Mouse (Mus musculus): Measurements from ENCODE around the gene Adh1. TPM values are rescaled to one million over a fixed set of nuclear protein-coding genes. Genes with fewer than 3 reads are reported as not detected.

Adh1 gene
- polyA plus RNA-seq (2012; rRNA removed): 25.1 and 63.3 TPM in 2 replicates

DNA sequence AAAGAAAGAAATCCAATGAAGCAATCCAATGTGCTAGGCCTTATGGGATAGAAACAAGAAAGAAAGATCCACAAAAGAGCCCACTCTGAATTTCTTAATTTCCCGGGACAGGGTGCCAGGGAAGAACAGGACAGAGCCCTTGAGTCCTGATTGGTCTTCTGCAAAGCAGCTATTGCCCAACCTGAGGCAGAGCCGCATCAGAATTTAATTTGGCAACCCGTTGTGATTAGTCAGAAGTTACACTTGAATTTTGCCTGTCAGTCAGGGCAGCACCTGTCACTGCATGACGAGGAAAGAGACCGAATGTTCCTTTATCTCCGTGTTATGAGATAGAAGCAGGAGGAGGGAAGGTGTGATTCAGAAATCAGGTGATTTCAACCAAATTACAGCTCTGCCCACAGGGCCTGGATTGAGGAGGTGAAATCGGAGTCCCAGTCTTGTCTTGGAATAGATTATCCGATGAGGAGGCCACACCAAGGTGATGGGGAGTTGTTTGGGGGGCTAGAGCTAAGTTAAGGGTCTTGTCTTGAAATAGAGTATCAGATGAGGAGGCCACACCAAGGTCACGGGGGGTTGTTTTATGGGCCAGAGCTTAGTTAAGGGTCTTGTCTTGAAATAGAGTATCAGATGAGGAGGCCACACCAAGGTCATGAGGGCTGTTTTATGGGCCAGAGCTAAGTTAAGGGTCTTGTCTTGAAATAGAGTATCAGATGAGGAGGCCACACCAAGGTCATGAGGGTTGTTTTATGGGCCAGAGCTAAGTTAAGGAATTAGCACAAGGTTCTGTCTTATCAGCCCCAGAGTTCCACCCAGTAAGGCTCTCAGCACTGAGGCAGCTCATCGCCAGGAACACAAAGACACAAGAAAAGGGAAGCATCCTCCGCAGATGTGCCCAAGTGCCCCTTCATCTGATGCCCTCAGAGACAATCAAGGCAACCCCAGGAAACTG is at the start of gene Adh1:
Adh1 (plus strand) TSS at position 271 of the 949 bp plus-strand sequence.
- DNase-seq (ENCODE audit: low read depth, low spot score): no peak

DNA sequence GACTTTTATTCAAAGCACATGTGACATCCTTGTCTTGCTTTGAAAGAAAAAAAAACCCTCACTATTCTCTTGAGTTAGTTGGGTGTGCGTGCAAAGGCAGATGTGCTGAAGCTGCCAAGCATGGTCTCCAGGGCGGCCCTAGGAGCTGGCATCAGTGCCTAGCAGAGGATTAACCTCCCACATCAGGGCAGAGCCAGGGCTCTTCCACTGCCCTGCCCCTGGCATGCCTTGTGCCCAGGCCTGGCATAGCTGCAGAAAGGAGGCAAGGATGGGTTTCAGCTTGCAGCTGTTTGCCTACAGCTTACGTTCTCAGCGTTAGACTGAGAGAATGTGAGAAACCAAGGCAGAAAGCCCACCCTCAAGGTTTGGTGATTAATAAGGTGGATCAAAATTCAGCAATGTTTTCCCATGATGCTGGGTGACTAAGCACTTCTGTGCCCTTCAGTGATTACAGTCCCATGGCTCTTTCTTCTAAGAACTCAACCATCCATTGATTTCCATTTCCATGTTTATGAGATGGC is 48.3 kb upstream of the Adh1 start:
- 93% methylated on average over 4 of the region's 4 CpGs for WGBS
- DNase-seq (ENCODE audit: low read depth, low spot score): no peak

More for the DNA sequence above, at the start of gene Adh1:
- 76% methylated on average over 11 of the region's 11 CpGs for WGBS

GRCm38 (mm10) chr3:138215395-138215989 is 45.3 kb upstream of the Adh1 start:
- WGBS: 74% methylated on average over 11 of the region's 11 CpGs
- no peak for DNase-seq (ENCODE audit: low read depth, low spot score)

- no peak for DNase-seq (ENCODE audit: low read depth, low spot score)
- 73% methylated on average over 8 of the region's 8 CpGs for WGBS
Measured at GRCm38 (mm10) chr3:138216091-138216490, 44.7 kb upstream of the Adh1 start.

DNA sequence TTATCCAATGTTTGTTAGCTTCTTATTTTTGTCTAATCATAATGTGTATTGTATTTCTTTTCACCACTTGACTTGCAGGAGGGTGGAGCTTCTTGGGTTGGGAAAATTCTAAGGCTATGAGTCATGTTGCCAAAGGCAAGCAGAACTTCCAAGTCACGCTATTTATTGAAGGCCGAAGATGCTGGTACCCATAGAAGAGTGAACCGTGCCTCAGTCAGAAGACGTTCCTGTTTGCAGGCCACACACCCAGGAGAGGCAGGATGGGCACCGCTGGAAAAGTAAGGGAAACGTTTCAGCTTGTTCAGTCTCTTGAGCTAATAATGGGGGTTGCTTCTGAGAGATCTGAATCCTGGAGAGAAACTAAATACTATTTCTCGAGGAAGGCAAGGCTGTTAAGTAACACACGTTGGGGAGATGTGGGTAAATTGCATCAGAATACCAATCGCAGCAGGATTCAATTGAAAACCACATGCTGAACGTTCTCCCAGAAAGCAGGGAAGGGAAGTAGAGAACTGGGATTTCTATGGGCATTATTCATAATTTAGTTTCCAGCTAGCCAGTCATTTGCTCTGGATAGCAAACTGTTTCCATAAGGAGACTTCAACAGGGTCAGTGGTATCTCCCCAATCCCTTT is 43.0 kb upstream of the Adh1 start, which contains the start of gene Adh7:
Adh7 (plus strand) TSS at position 130 of the 634 bp plus-strand sequence.
- no peak for DNase-seq (ENCODE audit: low read depth, low spot score)
- WGBS: 75% methylated on average over 10 of the region's 10 CpGs

DNA sequence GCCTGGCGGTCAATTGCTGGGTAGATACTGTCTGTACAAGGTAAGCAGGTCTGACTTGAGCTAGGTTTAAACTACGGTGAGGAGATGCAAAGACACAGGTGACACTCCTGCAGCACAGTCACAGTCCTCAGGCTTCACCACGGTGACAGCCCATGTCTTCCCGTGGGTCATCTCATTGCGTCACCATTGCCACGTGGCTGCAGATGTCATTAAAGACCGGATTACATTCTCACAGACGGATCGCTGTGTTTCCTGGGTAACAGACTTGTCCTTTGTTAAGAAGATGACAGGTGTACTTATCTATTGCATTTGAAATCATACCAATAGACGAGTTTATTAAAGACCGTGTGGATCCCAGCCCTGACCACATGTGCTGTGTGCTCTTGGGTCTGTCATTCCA is 39.7 kb upstream of the Adh1 start:
- no peak for DNase-seq (ENCODE audit: low read depth, low spot score)
- 89% methylated on average over 11 of the region's 11 CpGs for WGBS

DNA sequence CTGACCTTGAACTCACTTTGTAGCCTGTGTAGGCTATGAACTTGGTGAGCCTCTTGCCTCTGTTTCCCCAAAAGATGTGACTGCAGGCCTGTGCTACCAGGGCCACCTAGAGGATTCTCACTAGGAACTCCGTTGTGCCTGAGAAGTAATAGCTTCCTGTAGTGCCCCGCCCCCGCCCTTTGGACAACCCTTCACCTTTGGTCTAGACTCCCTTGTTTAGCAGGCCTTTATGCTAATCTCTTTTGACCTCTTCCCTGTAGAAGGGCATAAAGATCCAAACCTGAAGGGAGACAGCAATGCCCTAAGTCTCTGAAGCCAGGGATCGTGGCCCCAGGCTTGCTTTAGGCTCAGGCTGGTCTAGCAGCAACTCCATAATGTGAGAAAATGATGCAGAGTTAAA is 38.3 kb upstream of the Adh1 start:
- WGBS: 35% methylated on average over 4 of the region's 4 CpGs
- no peak for DNase-seq (ENCODE audit: low read depth, low spot score)

- peak; percentile 83 for DNase-seq (ENCODE audit: low read depth, low spot score)
- WGBS: 42% methylated on average over 5 of the region's 5 CpGs
Measured at GRCm38 (mm10) chr3:138222952-138223351, 37.8 kb upstream of the Adh1 start.

GRCm38 (mm10) chr3:138224363-138224954 is 36.3 kb upstream of the Adh1 start:
- DNase-seq (ENCODE audit: low read depth, low spot score): no peak
- WGBS: 73% methylated on average over 13 of the region's 13 CpGs

DNA sequence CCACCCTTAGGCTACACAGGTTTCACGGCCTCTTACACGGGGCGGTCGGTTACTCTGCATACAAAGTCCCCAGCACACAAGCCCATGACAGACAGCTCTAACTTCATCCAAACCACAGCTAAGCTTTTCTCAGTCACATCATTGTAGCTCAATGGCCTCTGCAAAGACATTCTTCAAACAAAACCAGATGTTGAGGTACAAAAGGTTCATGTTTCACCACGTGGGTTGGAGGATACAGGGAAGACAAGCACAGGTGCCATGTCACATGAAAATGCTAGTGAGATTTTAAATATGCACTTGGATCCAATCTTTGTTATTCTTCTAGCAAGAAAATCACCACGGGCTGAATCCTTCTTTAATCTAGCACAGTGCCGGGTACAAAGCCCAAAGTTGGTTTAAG is 35.5 kb upstream of the Adh1 start:
- no peak for DNase-seq (ENCODE audit: low read depth, low spot score)
- WGBS: 64% methylated on average over 7 of the region's 7 CpGs

DNA sequence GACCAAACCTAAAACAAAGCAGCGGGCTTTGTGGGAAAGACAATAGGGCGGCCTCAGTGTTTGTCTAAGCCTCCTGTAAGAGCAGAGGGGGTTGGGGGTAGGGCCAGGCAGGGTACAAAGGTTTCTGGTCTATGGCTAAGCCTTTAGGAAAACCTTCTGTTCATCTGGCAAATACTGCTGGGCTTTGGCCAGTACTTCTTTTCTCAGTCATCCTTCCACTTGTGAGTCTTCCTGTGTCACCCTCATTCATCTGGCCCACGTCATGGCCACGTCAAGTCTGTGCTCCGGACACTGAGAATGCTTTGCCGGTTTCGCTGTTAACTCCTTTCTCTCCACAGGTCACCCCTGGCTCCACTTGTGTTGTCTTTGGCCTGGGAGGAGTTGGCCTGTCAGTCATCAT is 34.9 kb upstream of the Adh1 start:
- 34% methylated on average over 7 of the region's 7 CpGs for WGBS
- no peak for DNase-seq (ENCODE audit: low read depth, low spot score)

GRCm38 (mm10) chr3:138226476-138226875 is 34.3 kb upstream of the Adh1 start:
- 94% methylated on average over 6 of the region's 6 CpGs for WGBS
- DNase-seq (ENCODE audit: low read depth, low spot score): no peak

GRCm38 (mm10) chr3:138227082-138227481 is 33.7 kb upstream of the Adh1 start:
- WGBS: 90% methylated on average over 2 of the region's 2 CpGs
- DNase-seq (ENCODE audit: low read depth, low spot score): no peak

DNA sequence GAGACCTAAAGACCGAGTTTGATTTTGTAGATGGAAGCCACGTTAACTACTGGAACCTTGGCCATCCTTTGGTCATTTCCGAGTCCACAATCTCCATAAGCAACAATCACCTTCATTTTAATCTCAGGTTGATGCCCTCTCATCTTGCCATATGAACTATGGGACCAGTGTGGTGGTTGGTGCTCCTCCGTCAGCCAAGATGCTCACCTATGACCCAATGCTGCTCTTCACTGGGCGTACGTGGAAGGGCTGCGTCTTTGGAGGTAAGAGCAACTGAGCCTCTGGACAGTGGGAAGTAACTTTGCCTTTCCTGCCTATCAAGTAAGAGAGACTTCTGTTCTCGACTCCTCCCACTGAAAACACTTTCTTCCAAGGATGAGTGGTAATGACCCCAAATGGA is 33.0 kb upstream of the Adh1 start:
- no peak for DNase-seq (ENCODE audit: low read depth, low spot score)
- 94% methylated on average over 8 of the region's 8 CpGs for WGBS

- 82% methylated on average over 1 of the region's 1 CpGs for whole genome bisulfite sequencing
- DNase-seq (ENCODE audit: low read depth, low spot score): no peak
Measured at GRCm38 (mm10) chr3:138229448-138229847, 31.3 kb upstream of the Adh1 start.

DNA sequence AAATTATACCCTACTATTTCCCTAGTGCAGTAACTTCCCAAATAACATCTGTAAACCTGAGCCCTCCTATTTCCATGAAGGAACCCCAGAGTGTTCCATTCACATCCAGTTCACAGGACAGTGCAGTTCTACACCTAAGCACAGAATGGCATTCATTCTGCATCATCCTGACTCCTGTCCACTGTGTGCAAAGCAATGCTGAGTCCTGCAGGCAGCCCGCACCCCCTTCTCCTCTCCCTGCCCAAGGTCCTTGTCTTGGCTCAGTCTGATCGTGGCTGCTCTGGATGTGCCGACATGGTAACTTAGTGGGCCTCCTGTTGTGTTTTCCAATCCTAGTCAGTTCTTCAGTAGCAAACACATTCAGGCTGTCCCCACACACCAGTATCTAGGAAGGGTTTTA is 30.5 kb upstream of the Adh1 start:
- WGBS: 90% methylated on average over 3 of the region's 3 CpGs
- no peak for DNase-seq (ENCODE audit: low read depth, low spot score)

- 36% methylated on average over 2 of the region's 2 CpGs for WGBS
- no peak for DNase-seq (ENCODE audit: low read depth, low spot score)
Measured at GRCm38 (mm10) chr3:138231531-138231930, 29.3 kb upstream of the Adh1 start.

DNA sequence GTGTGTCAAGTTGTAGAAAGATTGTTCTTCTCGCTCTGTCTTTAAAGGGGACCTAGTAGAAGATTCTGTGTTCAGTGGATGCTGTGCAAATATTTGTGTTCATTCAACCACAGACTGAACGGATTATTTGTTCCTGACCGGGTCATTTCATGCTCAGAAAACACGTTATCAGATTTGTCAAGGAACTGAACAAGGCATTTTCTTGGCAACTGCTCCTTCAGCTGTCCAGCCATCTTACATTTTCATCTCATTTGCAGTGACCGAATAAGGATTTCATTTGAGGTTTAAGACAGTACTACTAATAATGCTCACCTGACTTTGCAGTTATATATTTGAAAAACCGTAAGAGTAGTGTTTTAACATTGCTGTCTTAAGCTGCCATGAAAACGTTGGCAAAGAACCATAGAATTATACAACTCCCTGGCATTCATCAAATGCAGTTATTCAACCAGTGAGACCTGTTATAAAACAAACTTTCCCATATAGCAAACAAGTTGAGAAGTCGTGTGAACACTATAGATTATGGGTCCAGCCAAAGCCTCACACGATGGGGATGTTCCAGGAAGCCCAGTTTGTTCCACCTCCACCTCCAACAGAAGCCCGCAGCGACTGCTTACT is 24.1 kb upstream of the Adh1 start:
- WGBS: 34% methylated on average over 11 of the region's 11 CpGs
- DNase-seq (ENCODE audit: low read depth, low spot score): no peak

DNA sequence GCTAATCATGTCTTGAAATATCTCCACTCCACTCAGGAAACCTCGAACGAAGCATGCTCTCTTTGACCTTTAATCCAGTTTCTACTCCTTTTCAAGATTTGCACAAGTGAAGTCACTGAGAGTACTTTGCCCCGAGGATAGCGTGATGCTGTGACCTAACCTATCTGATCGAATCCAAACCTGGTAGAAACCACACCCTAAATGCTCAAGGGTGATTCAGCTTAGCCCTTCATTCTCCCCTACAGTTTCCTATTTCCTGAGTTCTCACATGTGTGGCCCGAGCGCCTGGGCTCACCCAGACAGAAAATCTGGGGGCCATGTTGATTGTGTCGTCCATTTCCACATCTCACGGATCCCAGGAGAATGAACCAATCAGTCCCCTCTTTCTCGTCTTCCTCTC is 22.7 kb upstream of the Adh1 start:
- no peak for DNase-seq (ENCODE audit: low read depth, low spot score)

More for the DNA sequence above, 22.7 kb upstream of the Adh1 start:
- WGBS: 55% methylated on average over 10 of the region's 10 CpGs

All from large intestine, adult 2 months (tissue).